Mouse (Mus musculus) kidney, adult 8-10 months (tissue): ENCODE results near the gene Slc25a51.

ENCODE experiments used
- DNase-seq, 2 experiments: peaks; one replicate each; pipeline ENCODE4 v3.0.0; 2022

Gene Slc25a51

GRCm38 (mm10) chr4:45423406-45423805 is 14.8 kb upstream of the Slc25a51 start:
- peak in 1 of 2 experiments; percentile 45 for DNase-seq

GRCm38 (mm10) chr4:45422640-45423039 is 14.1 kb upstream of the Slc25a51 start:
- DNase-seq = no peak

GRCm38 (mm10) chr4:45421519-45422260 is 13.1 kb upstream of the Slc25a51 start:
- peak; percentile 52 to 79 for DNase-seq

GRCm38 (mm10) chr4:45420733-45421132 is 12.2 kb upstream of the Slc25a51 start:
- no peak for DNase-seq

GRCm38 (mm10) chr4:45419051-45419450 is 10.5 kb upstream of the Slc25a51 start:
- DNase-seq = no peak

GRCm38 (mm10) chr4:45418229-45418950 is 9.8 kb upstream of the Slc25a51 start:
- DNase-seq = peak in 1 of 2 experiments; percentile 72

GRCm38 (mm10) chr4:45416314-45416713 is 7.7 kb upstream of the Slc25a51 start:
- no peak for DNase-seq

- no peak for DNase-seq
Measured at GRCm38 (mm10) chr4:45413674-45414338, 5.2 kb upstream of the Slc25a51 start.

- DNase-seq = no peak
Measured at GRCm38 (mm10) chr4:45412433-45413192, 4.0 kb upstream of the Slc25a51 start.

GRCm38 (mm10) chr4:45411181-45411790 is 2.7 kb upstream of the Slc25a51 start:
- no peak for DNase-seq

- peak; percentile 93 to 95 for DNase-seq
Measured at GRCm38 (mm10) chr4:45409270-45409669, 704 bp upstream of the Slc25a51 start.

GRCm38 (mm10) chr4:45407703-45408334 is 747 bp downstream of the Slc25a51 start:
- DNase-seq = peak; percentile 76 to 83

GRCm38 (mm10) chr4:45407001-45407702 is 1.4 kb downstream of the Slc25a51 start:
- no peak for DNase-seq

GRCm38 (mm10) chr4:45406397-45406796 is 2.2 kb downstream of the Slc25a51 start:
- DNase-seq = no peak

- peak; percentile 71 to 80 for DNase-seq
Measured at GRCm38 (mm10) chr4:45405315-45405714, 3.3 kb downstream of the Slc25a51 start.

- no peak for DNase-seq
Measured at GRCm38 (mm10) chr4:45404086-45404485, 4.5 kb downstream of the Slc25a51 start.

GRCm38 (mm10) chr4:45403499-45403878 is 5.1 kb downstream of the Slc25a51 start:
- DNase-seq = no peak

GRCm38 (mm10) chr4:45402878-45403498 is 5.6 kb downstream of the Slc25a51 start:
- DNase-seq = no peak

GRCm38 (mm10) chr4:45402281-45402680 is 6.3 kb downstream of the Slc25a51 start:
- DNase-seq = no peak

GRCm38 (mm10) chr4:45399421-45400210 is 8.9 kb downstream of the Slc25a51 start:
- DNase-seq = no peak
